ENCODE assay signal across 13 mouse cellular contexts in genomic region chr8:125413001-125413909, GRCm38 (mm10).
A peak's percentile ranks its signal among the peaks of the same experiment; 100 is the strongest.
DNase-seq lines count a peak whose midpoint lies in the region; ATAC-seq and TF ChIP-seq lines count a peak whose summit lies in the region.
"Had no signal": no experiment of that assay in that cellular context is flagged by ENCODE, and none has a peak within 500 bp of the region (broad histone marks: within the 10 kb centered on the region; RNA-seq: fewer than 3 reads in every experiment).

No protein-coding gene starts in this region.

- peaks cover 52% of the 10 kb centered on the region for H3K4me1 ChIP-seq in heart, embryonic 10.5 days
- no peaks in the 10 kb centered on the region for H3K4me1 ChIP-seq in kidney, postnatal 0 days (replicated peaks; ENCODE audit: insufficient read depth, low read length)
- peaks cover 26% of the 10 kb centered on the region for H3K4me1 ChIP-seq in embryonic facial prominence, embryonic 13.5 days
- H3K4me1 ChIP-seq in midbrain, embryonic 15.5 days, result peaks cover 12% of the 10 kb centered on the region

- H3K27ac ChIP-seq in heart, embryonic 10.5 days, result peak overlapping the region; percentile 72
- no peak overlapping the region for H3K27ac ChIP-seq in kidney, postnatal 0 days
- peak overlapping the region; percentile 39; the same call in 1 of the 2 replicates for H3K27ac ChIP-seq in embryonic facial prominence, embryonic 13.5 days
- H3K27ac ChIP-seq in midbrain, embryonic 15.5 days, result peak overlapping the region; percentile 17; the same call in 1 of the 2 replicates

- no peak overlapping the region for H3K4me3 ChIP-seq in heart, embryonic 10.5 days
- no peak overlapping the region for H3K4me3 ChIP-seq in kidney, postnatal 0 days (replicated peaks; ENCODE audit: low read depth, low read length)
- no peak overlapping the region for H3K4me3 ChIP-seq in embryonic facial prominence, embryonic 13.5 days
- H3K4me3 ChIP-seq in midbrain, embryonic 15.5 days, result no peak overlapping the region

- DNase-seq in heart, embryonic 10.5 days (ENCODE audit: low spot score), result no peak
- no peak for DNase-seq in heart, adult 11 months
- DNase-seq in kidney, postnatal 0 days (ENCODE audit: low spot score), result peak; percentile 60
- no peak for DNase-seq in kidney, postnatal 36 days
- DNase-seq in cerebellum, adult 18-20 months, result no peak
- DNase-seq in gastrocnemius, adult 18-20 months (ENCODE audit: low spot score), result no peak
- DNase-seq: adrenal gland, postnatal 10 days; B cell, adult 2 months; heart, postnatal 4 days; spleen, adult 18-20 months; thymus, postnatal 14 days had no signal

- no peaks in the 10 kb centered on the region for H3K27me3 ChIP-seq in heart, embryonic 10.5 days (ENCODE audit: insufficient read depth, poor library complexity, severe bottlenecking)
- no peaks in the 10 kb centered on the region for H3K27me3 ChIP-seq in kidney, postnatal 0 days (ENCODE audit: insufficient read depth, low read length)
- no peaks in the 10 kb centered on the region for H3K27me3 ChIP-seq in embryonic facial prominence, embryonic 13.5 days
- H3K27me3 ChIP-seq in midbrain, embryonic 15.5 days (replicated peaks), result no peaks in the 10 kb centered on the region

- peaks cover 29% of the 10 kb centered on the region for H3K36me3 ChIP-seq in heart, embryonic 10.5 days
- H3K36me3 ChIP-seq in kidney, postnatal 0 days (ENCODE audit: insufficient read depth, low read length), result no peaks in the 10 kb centered on the region
- peaks cover 7% of the 10 kb centered on the region; the same call in 1 of the 2 replicates for H3K36me3 ChIP-seq in embryonic facial prominence, embryonic 13.5 days
- H3K36me3 ChIP-seq in midbrain, embryonic 15.5 days (replicated peaks), result no peaks in the 10 kb centered on the region

- no peak overlapping the region for H3K4me2 ChIP-seq in kidney, postnatal 0 days (ENCODE audit: low read length)
- 0 out of 2 replicates have a peak overlapping the region, but pooled peaks have one; percentile 3 for H3K4me2 ChIP-seq in embryonic facial prominence, embryonic 13.5 days
- no peak overlapping the region for H3K4me2 ChIP-seq in midbrain, embryonic 15.5 days

- no peak for ATAC-seq in kidney, postnatal 0 days (replicated peaks; ENCODE audit: low FRiP score, low read depth)
- ATAC-seq in embryonic facial prominence, embryonic 13.5 days (ENCODE audit: insufficient number of reproducible peaks, insufficient read depth, low FRiP score, low TSS enrichment, low read depth), result no peak
- no peak for ATAC-seq in midbrain, embryonic 15.5 days (replicated peaks)

- H3K9me3 ChIP-seq in heart, embryonic 10.5 days, result no peaks in the 10 kb centered on the region
- no peaks in the 10 kb centered on the region for H3K9me3 ChIP-seq in kidney, postnatal 0 days (replicated peaks; ENCODE audit: low read length)
- no peaks in the 10 kb centered on the region for H3K9me3 ChIP-seq in embryonic facial prominence, embryonic 13.5 days
- H3K9me3 ChIP-seq in midbrain, embryonic 15.5 days, result no peaks in the 10 kb centered on the region

- WGBS in heart, embryonic 10.5 days, result 16% methylated on average over 13 of the region's 13 CpGs
- 22% methylated on average over 13 of the region's 13 CpGs for WGBS in kidney, postnatal 0 days
- WGBS in embryonic facial prominence, embryonic 13.5 days, result 18% methylated on average over 13 of the region's 13 CpGs
- WGBS in midbrain, embryonic 15.5 days, result 11% methylated on average over 13 of the region's 13 CpGs

- H3K9ac ChIP-seq in kidney, postnatal 0 days (ENCODE audit: low read depth, low read length), result peak overlapping the region; percentile 28; the same call in 1 of the 2 replicates
- H3K9ac ChIP-seq in embryonic facial prominence, embryonic 13.5 days, result 0 out of 2 replicates have a peak overlapping the region, but pooled peaks have one; percentile 27
- no peak overlapping the region for H3K9ac ChIP-seq in midbrain, embryonic 15.5 days

- no peak for TF ChIP-seq CTCF in kidney, postnatal 0 days (IDR thresholded peaks at IDR 0.05; ENCODE audit: low read depth)
